Mouse (Mus musculus): ENCODE measurements around the gene Numbl. TPM values are rescaled to one million over a fixed set of nuclear protein-coding genes. Genes with fewer than 3 reads are reported as not detected.

The Numbl gene
- polyA plus RNA-seq (2015; fragmentation: Nextera tagmentation; extraction: Ambion mirVana): 47.7 and 60.7 TPM in 2 replicates

DNA sequence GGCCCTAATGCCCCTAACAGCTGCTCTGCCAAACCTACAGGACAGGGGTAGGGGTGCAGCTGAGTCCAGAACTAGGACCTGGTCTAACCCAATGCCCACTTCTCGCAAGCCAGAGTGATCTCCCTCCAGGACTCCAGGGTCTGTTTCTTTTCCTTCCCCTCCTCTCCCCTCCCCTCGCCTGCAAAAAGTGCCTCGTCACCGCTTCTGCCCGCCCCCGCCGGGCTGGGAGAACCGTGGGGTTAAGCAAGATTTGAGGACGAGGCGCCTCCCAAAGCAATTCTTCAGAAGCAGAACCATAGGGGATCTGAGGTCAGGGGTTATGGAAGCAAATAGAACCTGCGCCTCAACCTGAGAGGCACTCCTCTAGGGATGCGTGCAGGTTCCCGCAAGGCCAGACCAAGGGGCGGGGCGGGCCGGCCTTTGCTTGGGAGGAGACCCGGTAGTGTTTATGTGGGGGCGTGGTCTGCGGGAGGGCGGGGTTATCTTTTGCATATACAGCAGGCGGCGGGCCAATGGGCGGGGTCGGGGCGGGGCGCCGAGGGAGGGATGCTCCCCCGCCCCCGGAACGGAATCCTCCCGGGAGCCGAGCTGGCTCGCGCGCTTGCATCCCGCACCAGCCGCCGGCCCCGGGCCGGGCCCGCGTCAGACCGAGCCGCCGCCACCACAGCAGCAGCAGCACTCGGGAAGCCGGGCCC lies at the start of gene Numbl:
TSS of gene Numbl (plus strand) at position 229 of the 695 bp plus-strand sequence.
- no peaks in the 10 kb centered on the region for H3K9me3 ChIP-seq (replicated peaks)
- peak within 1 kb of the TSS; percentile 72 for H3K4me3 ChIP-seq (replicated peaks)
- H3K27ac ChIP-seq (replicated peaks): peak within 1 kb of the TSS; percentile 90
- H3K9ac ChIP-seq (replicated peaks): peak within 1 kb of the TSS; percentile 87
- peaks cover 15% of the 10 kb centered on the region for H3K36me3 ChIP-seq
- peak within 1 kb of the TSS; percentile 84 for H3K4me2 ChIP-seq
- WGBS: under 1% methylated on average over 44 of the region's 47 CpGs
- peaks cover 46% of the 10 kb centered on the region for H3K4me1 ChIP-seq
- peak; percentile 79 for ATAC-seq (ENCODE audit: low FRiP score)
- no peaks in the 10 kb centered on the region for H3K27me3 ChIP-seq (replicated peaks)

DNA sequence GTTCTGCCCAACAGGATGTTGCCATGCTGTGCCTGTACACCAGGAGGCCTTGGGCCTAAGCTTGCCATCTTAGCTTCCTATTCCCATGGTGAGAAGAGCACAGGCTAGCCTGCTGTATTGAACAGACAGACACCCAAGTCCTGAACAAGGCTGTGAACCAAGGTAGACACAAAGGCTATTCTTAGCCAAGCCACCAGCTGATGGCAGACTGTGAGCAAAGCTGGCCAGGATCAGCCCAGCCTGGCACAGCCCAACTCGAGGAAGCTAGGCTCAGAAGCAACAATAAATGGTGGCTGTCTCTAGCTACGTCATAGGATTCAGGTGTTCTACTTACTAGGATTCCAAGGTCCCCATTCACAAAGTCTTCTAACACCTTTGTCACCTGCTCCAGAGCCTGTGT lies 45.6 kb upstream of the Numbl start:
- WGBS: 91% methylated on average over 2 of the region's 2 CpGs
- H3K27me3 ChIP-seq (replicated peaks): no peaks in the 10 kb centered on the region
- no peak overlapping the region for H3K9ac ChIP-seq (replicated peaks)
- peaks cover 88% of the 10 kb centered on the region for H3K36me3 ChIP-seq
- no peaks in the 10 kb centered on the region for H3K9me3 ChIP-seq (replicated peaks)
- H3K4me2 ChIP-seq: no peak overlapping the region
- H3K4me3 ChIP-seq (replicated peaks): no peak overlapping the region
- H3K4me1 ChIP-seq: no peaks in the 10 kb centered on the region
- no peak for ATAC-seq (ENCODE audit: low FRiP score)
- H3K27ac ChIP-seq (replicated peaks): no peak overlapping the region

DNA sequence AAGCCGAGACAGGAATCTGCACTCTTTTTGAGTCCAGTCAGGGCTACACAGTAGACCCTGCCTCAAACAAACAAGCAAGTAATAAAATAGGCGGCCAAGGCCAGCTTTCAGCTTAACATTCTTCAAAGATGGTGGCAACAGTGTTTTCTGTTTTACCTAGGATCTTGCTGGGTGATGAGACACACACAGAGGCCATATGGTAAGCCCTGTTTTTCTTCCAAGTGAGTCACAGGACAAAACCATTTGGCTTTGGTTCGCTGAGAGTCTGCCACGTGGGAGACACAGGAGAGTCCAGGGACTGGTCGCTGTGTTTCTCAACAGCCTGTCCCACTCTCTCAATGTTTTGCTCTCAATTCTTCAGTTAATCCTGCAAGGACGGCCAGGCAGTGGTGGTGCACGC lies 39.6 kb upstream of the Numbl start:
- Histone ChIP-seq H3K4me1 (peaks cover 7% of the 10 kb centered on the region), H3K27ac (replicated peaks) (no peak overlapping the region), H3K36me3 (peaks cover 57% of the 10 kb centered on the region), H3K9ac (replicated peaks) (no peak overlapping the region), H3K4me3 (replicated peaks) (no peak overlapping the region), H3K9me3 (replicated peaks) (no peaks in the 10 kb centered on the region), H3K4me2 (no peak overlapping the region), H3K27me3 (replicated peaks) (no peaks in the 10 kb centered on the region)
- 83% methylated on average over 7 of the region's 7 CpGs for WGBS
- ATAC-seq (ENCODE audit: low FRiP score): no peak

DNA sequence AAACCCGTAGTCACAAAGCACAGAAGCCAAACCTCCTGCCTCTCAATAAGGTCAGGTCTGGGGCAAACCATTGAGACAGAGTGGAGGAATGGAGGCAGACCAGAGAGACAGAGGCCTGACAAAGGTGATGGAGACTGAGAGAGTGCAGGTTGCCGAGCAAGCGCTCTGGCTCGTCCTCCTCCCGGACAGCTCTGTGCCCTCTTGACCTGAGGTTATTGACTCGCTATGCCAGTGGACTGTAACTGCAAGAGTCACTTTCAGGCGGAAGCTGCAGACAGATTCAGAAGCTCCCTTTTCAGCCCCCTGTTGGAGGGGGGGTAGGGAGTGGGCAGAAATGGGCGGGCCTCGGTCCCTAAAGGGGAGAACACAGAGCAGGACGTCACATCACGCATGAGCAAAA lies 38.3 kb upstream of the Numbl start:
- Histone ChIP-seq H3K4me3 (replicated peaks) (no peak overlapping the region), H3K9ac (replicated peaks) (no peak overlapping the region), H3K27me3 (replicated peaks) (no peaks in the 10 kb centered on the region), H3K27ac (replicated peaks) (no peak overlapping the region), H3K36me3 (peaks cover 45% of the 10 kb centered on the region), H3K9me3 (replicated peaks) (no peaks in the 10 kb centered on the region), H3K4me1 (peaks cover 21% of the 10 kb centered on the region), H3K4me2 (no peak overlapping the region)
- WGBS: 65% methylated on average over 11 of the region's 11 CpGs
- ATAC-seq (ENCODE audit: low FRiP score): no peak

DNA sequence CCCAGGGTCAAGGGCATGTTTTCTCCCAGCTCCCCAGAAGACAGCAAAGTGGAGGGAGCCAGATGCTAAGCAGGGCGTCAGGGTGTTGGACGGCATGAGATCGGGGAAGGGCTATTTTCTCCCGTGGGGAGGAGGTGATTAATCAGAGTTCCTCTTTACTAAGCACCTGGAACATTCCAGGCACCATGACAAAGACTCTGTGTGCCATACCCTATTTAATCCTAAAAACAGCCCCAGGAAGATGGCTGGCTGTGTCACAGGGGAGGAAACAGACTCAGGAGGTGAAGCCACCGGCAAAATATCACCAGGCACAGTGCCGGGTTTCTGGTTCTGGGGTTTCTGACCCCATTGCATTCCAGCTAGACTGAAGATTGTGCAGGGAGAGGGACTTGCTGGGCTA lies 36.3 kb upstream of the Numbl start:
- no peak overlapping the region for H3K4me3 ChIP-seq (replicated peaks)
- no peaks in the 10 kb centered on the region for H3K27me3 ChIP-seq (replicated peaks)
- no peak overlapping the region for H3K27ac ChIP-seq (replicated peaks)
- no peak for ATAC-seq (ENCODE audit: low FRiP score)
- H3K9ac ChIP-seq (replicated peaks): no peak overlapping the region
- H3K4me2 ChIP-seq: no peak overlapping the region
- H3K9me3 ChIP-seq (replicated peaks): no peaks in the 10 kb centered on the region
- WGBS: 80% methylated on average over 6 of the region's 6 CpGs
- H3K36me3 ChIP-seq: peaks cover 29% of the 10 kb centered on the region
- H3K4me1 ChIP-seq: peaks cover 41% of the 10 kb centered on the region

DNA sequence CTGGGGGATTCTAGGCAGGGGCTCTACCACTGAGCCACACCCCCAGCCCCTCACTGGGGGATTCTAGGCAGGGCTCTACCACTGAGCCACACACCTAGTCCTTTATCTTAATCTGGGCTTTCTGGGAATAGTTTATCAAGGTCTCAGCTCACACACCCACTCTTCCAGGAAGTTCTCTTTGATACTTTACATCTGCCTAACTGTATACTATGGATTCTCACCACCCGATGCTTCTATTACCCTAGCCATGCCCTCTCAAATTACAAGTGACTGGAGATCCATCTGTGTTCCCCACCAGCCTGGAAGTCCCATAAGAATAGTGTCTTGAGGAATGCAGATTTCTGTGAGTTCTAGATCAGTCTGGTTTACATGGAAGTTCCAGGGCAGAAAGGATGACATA lies 35.7 kb upstream of the Numbl start:
- Histone ChIP-seq H3K4me1 (peaks cover 47% of the 10 kb centered on the region), H3K9ac (replicated peaks) (no peak overlapping the region), H3K4me2 (no peak overlapping the region), H3K27ac (replicated peaks) (no peak overlapping the region), H3K4me3 (replicated peaks) (no peak overlapping the region), H3K27me3 (replicated peaks) (no peaks in the 10 kb centered on the region), H3K36me3 (peaks cover 26% of the 10 kb centered on the region), H3K9me3 (replicated peaks) (no peaks in the 10 kb centered on the region)
- WGBS: 91% methylated on average over 1 of the region's 1 CpGs
- ATAC-seq (ENCODE audit: low FRiP score): no peak

DNA sequence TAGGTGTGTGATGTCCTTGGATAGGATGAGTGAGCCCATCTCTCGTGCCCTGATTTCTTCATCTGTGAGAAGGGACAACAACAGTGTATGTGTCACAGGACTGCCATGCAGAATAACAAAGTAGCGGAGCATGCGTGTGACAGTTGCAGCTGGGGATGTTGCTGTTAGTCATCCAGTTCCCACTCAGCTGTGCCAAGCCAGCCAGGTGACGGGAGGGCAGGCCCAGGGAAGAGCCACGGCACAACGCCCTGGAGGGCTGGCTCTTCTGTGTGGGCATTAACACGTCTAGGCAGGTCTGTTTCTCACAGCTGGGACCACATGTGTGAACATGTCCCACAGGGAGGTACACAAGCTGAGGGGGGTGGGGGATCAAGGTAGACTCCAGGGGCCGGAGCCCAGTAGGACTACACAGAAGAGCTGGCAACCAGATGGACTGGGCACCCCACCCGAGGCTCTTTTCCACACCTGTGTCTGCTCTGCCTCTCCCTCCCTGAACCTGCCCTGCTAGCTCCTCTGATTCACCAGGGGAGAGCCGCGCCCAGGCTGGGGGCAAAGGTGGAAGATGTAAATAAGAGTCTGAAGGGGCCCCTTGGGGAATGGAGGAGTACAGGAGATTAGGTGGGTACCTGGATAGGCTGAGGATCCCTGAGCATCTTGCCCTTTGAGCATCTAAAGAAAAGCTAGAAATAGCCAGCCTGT lies 33.2 kb upstream of the Numbl start:
- ATAC-seq (ENCODE audit: low FRiP score): no peak
- Histone ChIP-seq H3K9me3 (replicated peaks) (no peaks in the 10 kb centered on the region), H3K4me2 (peak overlapping the region; percentile 89), H3K27ac (replicated peaks) (no peak overlapping the region), H3K36me3 (0 out of 2 replicates have a peak, but pooled peaks cover 10% of the 10 kb centered on the region), H3K9ac (replicated peaks) (peak overlapping the region; percentile 88; the same call in 1 of the 2 replicates), H3K4me3 (replicated peaks) (peak overlapping the region; percentile 87), H3K4me1 (peaks cover 56% of the 10 kb centered on the region), H3K27me3 (replicated peaks) (no peaks in the 10 kb centered on the region)
- WGBS: 60% methylated on average over 11 of the region's 11 CpGs

DNA sequence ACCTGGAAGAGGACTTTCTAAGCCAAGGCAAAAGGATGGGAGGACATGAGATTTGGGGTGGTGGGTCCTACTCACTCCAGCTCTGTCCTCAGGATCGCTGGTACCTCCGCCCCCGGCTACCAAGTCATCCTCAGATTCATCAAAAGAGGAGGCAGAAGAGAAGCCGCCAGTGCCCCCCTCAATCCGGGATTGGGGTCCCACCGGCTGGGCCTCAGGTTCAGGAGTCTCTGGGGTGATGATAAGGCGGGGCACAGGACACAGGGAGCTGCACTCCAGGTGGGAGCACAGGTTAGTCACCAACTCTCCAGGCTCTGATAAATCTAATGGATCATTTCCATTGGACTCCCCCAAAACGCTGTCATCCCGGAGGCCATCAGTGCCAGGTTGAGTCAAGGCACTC lies 31.0 kb upstream of the Numbl start:
- 0 out of 2 replicates have a peak overlapping the region, but pooled peaks have one; percentile 91 for H3K27ac ChIP-seq (replicated peaks)
- H3K27me3 ChIP-seq (replicated peaks): no peaks in the 10 kb centered on the region
- H3K9ac ChIP-seq (replicated peaks): peak overlapping the region; percentile 88
- H3K4me3 ChIP-seq (replicated peaks): peak overlapping the region; percentile 87
- peak overlapping the region; percentile 89 for H3K4me2 ChIP-seq
- 0 out of 2 replicates have a peak, but pooled peaks cover 2% of the 10 kb centered on the region for H3K36me3 ChIP-seq
- no peak for ATAC-seq (ENCODE audit: low FRiP score)
- no peaks in the 10 kb centered on the region for H3K9me3 ChIP-seq (replicated peaks)
- WGBS: 33% methylated on average over 9 of the region's 9 CpGs
- peaks cover 61% of the 10 kb centered on the region for H3K4me1 ChIP-seq

DNA sequence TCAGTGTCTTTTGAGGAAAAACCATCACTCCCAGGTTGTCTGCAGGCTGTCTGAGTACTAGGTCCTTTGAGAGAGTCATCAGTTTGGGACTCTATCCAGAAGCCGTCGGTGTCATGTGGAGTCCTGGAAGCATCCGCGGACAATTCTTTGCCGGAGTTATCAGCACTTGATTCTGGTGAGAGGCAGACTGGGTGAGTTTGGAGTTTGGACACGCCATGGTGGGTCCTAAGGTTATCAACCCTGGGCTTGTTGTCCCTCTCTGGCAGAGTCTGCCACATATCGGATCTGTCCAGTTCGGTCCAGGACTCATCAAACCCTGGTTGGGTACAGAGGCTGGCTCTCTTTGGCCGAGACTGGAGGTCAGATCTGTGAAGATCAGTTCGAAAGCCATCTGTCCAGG lies 30.6 kb upstream of the Numbl start:
- H3K36me3 ChIP-seq: no peaks in the 10 kb centered on the region
- peak overlapping the region; percentile 88 for H3K9ac ChIP-seq (replicated peaks)
- peak overlapping the region; percentile 89 for H3K4me2 ChIP-seq
- peaks cover 61% of the 10 kb centered on the region for H3K4me1 ChIP-seq
- ATAC-seq (ENCODE audit: low FRiP score): peak; percentile 1; the same call in 1 of the 2 replicates
- WGBS: 6% methylated on average over 10 of the region's 10 CpGs
- peak overlapping the region; percentile 87 for H3K4me3 ChIP-seq (replicated peaks)
- peak overlapping the region; percentile 91 for H3K27ac ChIP-seq (replicated peaks)
- no peaks in the 10 kb centered on the region for H3K9me3 ChIP-seq (replicated peaks)
- H3K27me3 ChIP-seq (replicated peaks): no peaks in the 10 kb centered on the region

DNA sequence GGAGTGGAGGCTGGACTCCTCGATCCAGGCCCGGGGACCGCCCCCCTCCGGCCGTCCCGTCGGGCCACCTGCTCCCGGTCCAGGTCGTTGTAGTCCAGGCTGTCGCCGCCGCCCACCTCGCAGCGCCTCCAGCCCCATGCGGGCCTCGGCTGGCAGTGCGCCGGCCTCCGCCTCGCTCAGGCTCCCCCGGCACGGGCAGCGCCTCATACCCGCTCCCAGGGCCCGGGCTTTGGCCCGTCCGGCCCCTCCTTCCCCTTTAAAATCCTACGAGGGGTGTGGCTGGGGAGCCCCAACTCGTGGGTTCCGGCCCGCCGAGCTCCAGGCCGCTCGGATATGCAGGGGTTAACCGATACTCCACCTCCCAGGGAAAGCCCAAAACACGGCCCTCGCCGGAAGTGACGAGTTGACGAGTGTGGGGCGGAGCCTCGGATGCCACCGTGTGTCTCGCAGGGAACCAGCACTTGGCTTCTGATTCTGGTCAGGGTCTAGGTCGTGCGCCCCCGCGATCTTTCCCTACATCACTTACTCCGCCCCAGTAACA lies 29.9 kb upstream of the Numbl start, which contains the start of gene Itpkc:
TSS of gene Itpkc (minus strand) at position 381 of the 541 bp plus-strand sequence.
- H3K36me3 ChIP-seq: no peaks in the 10 kb centered on the region
- WGBS: under 1% methylated on average over 48 of the region's 49 CpGs
- H3K27ac ChIP-seq (replicated peaks): peak within 1 kb of the TSS; percentile 91
- H3K4me2 ChIP-seq: peak within 1 kb of the TSS; percentile 89
- no peaks in the 10 kb centered on the region for H3K9me3 ChIP-seq (replicated peaks)
- H3K27me3 ChIP-seq (replicated peaks): no peaks in the 10 kb centered on the region
- H3K4me1 ChIP-seq: peaks cover 58% of the 10 kb centered on the region
- H3K4me3 ChIP-seq (replicated peaks): peak within 1 kb of the TSS; percentile 87
- peak within 1 kb of the TSS; percentile 88 for H3K9ac ChIP-seq (replicated peaks)
- peak; percentile 87 for ATAC-seq (ENCODE audit: low FRiP score)

DNA sequence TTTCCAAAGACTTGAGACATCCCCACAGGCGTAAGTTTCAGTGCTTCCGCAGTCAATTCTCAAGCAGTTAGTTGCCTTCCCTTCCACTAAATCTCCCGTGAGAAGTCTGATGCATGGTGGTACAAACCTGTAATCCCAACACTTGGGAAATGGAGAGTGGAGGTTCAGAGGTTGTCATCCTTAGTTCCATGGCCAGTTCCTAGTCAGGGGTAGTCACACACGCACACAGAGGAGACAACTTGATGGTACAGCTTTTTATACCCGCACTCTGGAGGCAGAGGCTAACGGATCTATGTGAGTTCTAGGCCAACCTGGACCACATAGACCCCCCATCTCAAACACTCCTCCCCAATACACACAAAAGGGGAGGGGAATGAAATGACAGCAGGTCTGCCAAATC lies 29.4 kb upstream of the Numbl start:
- H3K4me1 ChIP-seq: peaks cover 58% of the 10 kb centered on the region
- H3K9ac ChIP-seq (replicated peaks): peak overlapping the region; percentile 88
- WGBS: 15% methylated on average over 6 of the region's 6 CpGs
- H3K9me3 ChIP-seq (replicated peaks): no peaks in the 10 kb centered on the region
- peak overlapping the region; percentile 87 for H3K4me3 ChIP-seq (replicated peaks)
- peak overlapping the region; percentile 89 for H3K4me2 ChIP-seq
- no peaks in the 10 kb centered on the region for H3K36me3 ChIP-seq
- H3K27me3 ChIP-seq (replicated peaks): no peaks in the 10 kb centered on the region
- peak overlapping the region; percentile 91 for H3K27ac ChIP-seq (replicated peaks)
- peak; percentile 0; the same call in 1 of the 2 replicates for ATAC-seq (ENCODE audit: low FRiP score)
